Mouse (Mus musculus): ENCODE data around the gene Tex264. TPM values are rescaled to one million over a fixed set of nuclear protein-coding genes. Genes with fewer than 3 reads are reported as not detected.

The Tex264 gene
- polyA plus RNA-seq, 2 experiments: 56.8 to 63.9 TPM

DNA sequence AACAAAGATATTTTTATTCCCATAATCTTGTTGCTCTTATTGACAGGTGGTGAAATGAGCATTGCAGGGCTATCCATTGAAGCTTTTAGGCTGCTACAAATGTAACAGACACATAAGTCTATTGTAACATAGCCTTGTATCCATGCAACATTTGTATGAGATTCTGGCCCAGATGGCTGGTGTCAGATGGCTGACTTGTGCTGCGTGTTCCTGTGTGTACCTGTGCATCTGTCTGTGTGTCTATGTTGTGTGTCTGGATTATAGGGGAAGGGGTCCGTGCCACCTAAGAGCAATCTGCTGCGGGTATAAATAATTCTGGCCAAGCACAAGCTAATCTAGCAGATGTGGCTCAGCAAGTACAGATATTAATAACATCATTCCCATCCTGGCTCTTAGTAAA is 68.2 kb downstream of the Tex264 start:
- no peaks in the 10 kb centered on the region for H3K36me3 ChIP-seq (ENCODE audit: control insufficient read depth, insufficient read depth, low read length)
- H3K4me3 ChIP-seq (replicated peaks; ENCODE audit: low read length): no peak overlapping the region
- 81% methylated on average over 3 of the region's 3 CpGs for WGBS
- H3K4me1 ChIP-seq (ENCODE audit: control insufficient read depth, insufficient read depth, low read length): no peaks in the 10 kb centered on the region
- TF ChIP-seq POLR2A (IDR thresholded peaks at IDR 0.05; ENCODE audit: borderline replicate concordance, extremely low read depth, insufficient read depth, insufficient read length): no peak
- no peak overlapping the region for H3K27ac ChIP-seq (replicated peaks; ENCODE audit: low read depth, low read length)
- peaks cover 3% of the 10 kb centered on the region; the same call in 1 of the 2 replicates for H3K9me3 ChIP-seq (ENCODE audit: control insufficient read depth, low read length)
- no peak overlapping the region for H3K4me2 ChIP-seq (replicated peaks; ENCODE audit: low read depth, low read length, severe bottlenecking)
- DNase-seq (ENCODE audit: low spot score) (no peak), ATAC-seq (ENCODE audit: low FRiP score, low read depth) (no peak)
- H3K9ac ChIP-seq (ENCODE audit: low read depth, low read length, severe bottlenecking): no peak overlapping the region
- no peaks in the 10 kb centered on the region for H3K27me3 ChIP-seq (ENCODE audit: control insufficient read depth, insufficient read depth, low read length)

DNA sequence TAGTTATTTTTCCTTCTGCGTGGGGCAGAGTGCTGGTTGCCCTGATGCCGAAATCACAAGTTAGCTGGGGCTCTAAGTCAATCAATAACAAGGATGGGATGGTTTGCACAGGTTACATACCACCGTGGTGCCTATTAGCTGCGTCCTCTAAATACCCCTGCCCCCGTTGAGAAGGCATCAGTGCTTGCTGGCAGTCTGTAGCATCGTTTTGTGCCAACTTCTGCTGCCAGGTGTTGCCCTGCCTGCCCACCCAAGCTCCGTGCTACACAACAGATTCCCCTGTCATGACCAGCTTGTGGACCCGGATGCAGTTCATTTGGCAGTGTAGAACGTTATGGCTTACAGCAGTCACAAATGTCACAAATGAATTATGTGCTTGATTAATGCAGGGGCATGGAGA is 69.4 kb downstream of the Tex264 start:
- peaks cover 3% of the 10 kb centered on the region; the same call in 1 of the 2 replicates for H3K9me3 ChIP-seq (ENCODE audit: control insufficient read depth, low read length)
- no peak for TF ChIP-seq POLR2A (IDR thresholded peaks at IDR 0.05; ENCODE audit: borderline replicate concordance, extremely low read depth, insufficient read depth, insufficient read length)
- H3K27ac ChIP-seq (replicated peaks; ENCODE audit: low read depth, low read length): no peak overlapping the region
- DNase-seq (ENCODE audit: low spot score) (no peak), ATAC-seq (ENCODE audit: low FRiP score, low read depth) (no peak)
- H3K27me3 ChIP-seq (ENCODE audit: control insufficient read depth, insufficient read depth, low read length): no peaks in the 10 kb centered on the region
- H3K9ac ChIP-seq (ENCODE audit: low read depth, low read length, severe bottlenecking): no peak overlapping the region
- no peaks in the 10 kb centered on the region for H3K36me3 ChIP-seq (ENCODE audit: control insufficient read depth, insufficient read depth, low read length)
- H3K4me2 ChIP-seq (replicated peaks; ENCODE audit: low read depth, low read length, severe bottlenecking): no peak overlapping the region
- H3K4me1 ChIP-seq (ENCODE audit: control insufficient read depth, insufficient read depth, low read length): no peaks in the 10 kb centered on the region
- 80% methylated on average over 9 of the region's 9 CpGs for WGBS
- no peak overlapping the region for H3K4me3 ChIP-seq (replicated peaks; ENCODE audit: low read length)

DNA sequence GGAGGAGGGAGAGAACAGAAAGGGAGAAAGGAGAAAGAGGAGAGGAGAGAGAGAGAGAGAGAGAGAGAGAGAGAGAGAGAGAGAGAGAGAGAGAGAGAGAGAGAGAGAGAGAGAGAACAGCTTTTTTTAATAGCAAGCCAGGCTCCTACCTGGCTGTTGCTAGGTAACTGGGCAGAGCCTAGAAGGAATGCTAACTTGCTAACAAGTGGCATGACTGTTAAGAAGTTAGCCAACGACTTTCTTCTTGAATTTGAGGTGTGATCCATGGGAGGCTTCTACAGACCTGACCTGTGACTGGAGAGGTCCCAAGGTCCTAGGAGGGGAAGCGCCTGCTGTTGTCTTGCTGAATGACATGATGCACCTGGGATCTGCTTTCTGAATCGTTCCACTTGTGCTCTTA is 71.1 kb downstream of the Tex264 start:
- Histone ChIP-seq H3K4me2 (replicated peaks; ENCODE audit: low read depth, low read length, severe bottlenecking) (no peak overlapping the region), H3K27me3 (ENCODE audit: control insufficient read depth, insufficient read depth, low read length) (no peaks in the 10 kb centered on the region), H3K9me3 (ENCODE audit: control insufficient read depth, low read length) (0 out of 2 replicates have a peak, but pooled peaks cover 3% of the 10 kb centered on the region), H3K36me3 (ENCODE audit: control insufficient read depth, insufficient read depth, low read length) (no peaks in the 10 kb centered on the region), H3K4me1 (ENCODE audit: control insufficient read depth, insufficient read depth, low read length) (no peaks in the 10 kb centered on the region), H3K9ac (ENCODE audit: low read depth, low read length, severe bottlenecking) (no peak overlapping the region), H3K4me3 (replicated peaks; ENCODE audit: low read length) (no peak overlapping the region), H3K27ac (replicated peaks; ENCODE audit: low read depth, low read length) (no peak overlapping the region)
- ATAC-seq (ENCODE audit: low FRiP score, low read depth) (no peak), DNase-seq (ENCODE audit: low spot score) (no peak)
- no peak for TF ChIP-seq POLR2A (IDR thresholded peaks at IDR 0.05; ENCODE audit: borderline replicate concordance, extremely low read depth, insufficient read depth, insufficient read length)
- 54% methylated on average over 3 of the region's 3 CpGs for WGBS

DNA sequence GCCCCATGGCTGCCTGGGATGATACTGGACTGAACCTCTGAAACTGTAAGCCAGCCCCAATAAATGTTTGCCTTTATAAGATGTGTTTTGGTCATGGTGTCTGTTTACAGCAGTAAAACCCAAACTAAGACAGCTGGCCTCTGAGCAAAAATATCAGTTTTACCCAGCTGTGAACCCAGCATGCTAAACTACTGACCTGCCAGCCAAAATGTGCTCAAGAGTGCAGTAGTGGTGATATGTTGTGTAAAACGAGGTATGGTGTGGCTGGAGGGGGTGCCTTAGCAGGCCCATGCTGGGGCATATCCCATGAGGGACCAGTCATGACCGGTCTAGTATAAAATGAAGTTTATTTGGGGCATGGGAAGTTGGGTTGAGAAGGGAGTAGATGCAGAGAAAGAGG is 71.8 kb downstream of the Tex264 start:
- no peak for TF ChIP-seq POLR2A (IDR thresholded peaks at IDR 0.05; ENCODE audit: borderline replicate concordance, extremely low read depth, insufficient read depth, insufficient read length)
- DNase-seq (ENCODE audit: low spot score) (no peak), ATAC-seq (ENCODE audit: low FRiP score, low read depth) (no peak)
- Histone ChIP-seq H3K4me3 (replicated peaks; ENCODE audit: low read length) (no peak overlapping the region), H3K27ac (replicated peaks; ENCODE audit: low read depth, low read length) (no peak overlapping the region), H3K4me2 (replicated peaks; ENCODE audit: low read depth, low read length, severe bottlenecking) (no peak overlapping the region), H3K9me3 (ENCODE audit: control insufficient read depth, low read length) (no peaks in the 10 kb centered on the region), H3K9ac (ENCODE audit: low read depth, low read length, severe bottlenecking) (no peak overlapping the region), H3K4me1 (ENCODE audit: control insufficient read depth, insufficient read depth, low read length) (no peaks in the 10 kb centered on the region), H3K27me3 (ENCODE audit: control insufficient read depth, insufficient read depth, low read length) (no peaks in the 10 kb centered on the region), H3K36me3 (ENCODE audit: control insufficient read depth, insufficient read depth, low read length) (no peaks in the 10 kb centered on the region)
- 58% methylated on average over 2 of the region's 2 CpGs for WGBS

DNA sequence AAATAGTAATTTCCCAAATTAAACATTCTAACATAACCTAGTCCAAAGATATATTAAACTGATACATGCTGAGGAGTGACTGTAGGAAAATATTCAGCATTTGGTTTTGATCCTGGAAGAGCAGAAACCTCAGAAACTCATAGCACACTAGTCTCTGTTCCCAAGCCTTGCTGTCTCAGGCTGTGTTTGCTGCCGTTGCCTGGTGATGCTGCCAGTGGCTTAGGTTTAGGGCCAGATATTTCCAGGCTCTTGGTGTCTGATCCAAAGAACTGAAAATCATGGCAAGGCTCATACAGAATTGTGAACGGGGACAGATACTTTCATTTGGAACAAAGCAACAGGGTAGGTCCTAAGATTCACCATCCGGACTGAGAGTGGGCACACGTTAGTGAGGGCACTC is 75.0 kb downstream of the Tex264 start:
- no peak overlapping the region for H3K9ac ChIP-seq (ENCODE audit: low read depth, low read length, severe bottlenecking)
- no peak for DNase-seq (ENCODE audit: low spot score)
- ATAC-seq (ENCODE audit: low FRiP score, low read depth): no peak
- H3K9me3 ChIP-seq (ENCODE audit: control insufficient read depth, low read length): no peaks in the 10 kb centered on the region
- no peak for TF ChIP-seq POLR2A (IDR thresholded peaks at IDR 0.05; ENCODE audit: borderline replicate concordance, extremely low read depth, insufficient read depth, insufficient read length)
- H3K36me3 ChIP-seq (ENCODE audit: control insufficient read depth, insufficient read depth, low read length): no peaks in the 10 kb centered on the region
- H3K4me2 ChIP-seq (replicated peaks; ENCODE audit: low read depth, low read length, severe bottlenecking): no peak overlapping the region
- no peaks in the 10 kb centered on the region for H3K4me1 ChIP-seq (ENCODE audit: control insufficient read depth, insufficient read depth, low read length)
- no peak overlapping the region for H3K4me3 ChIP-seq (replicated peaks; ENCODE audit: low read length)
- no peak overlapping the region for H3K27ac ChIP-seq (replicated peaks; ENCODE audit: low read depth, low read length)
- WGBS: 86% methylated on average over 4 of the region's 4 CpGs
- no peaks in the 10 kb centered on the region for H3K27me3 ChIP-seq (ENCODE audit: control insufficient read depth, insufficient read depth, low read length)

Other genes with a start within 250 kb of the Tex264 start
- gene Acy1, start 247.6 kb downstream of the Tex264 start, polyA plus RNA-seq (2012; rRNA removed): 34.4 and 35.1 TPM in 2 replicates
- gene Acy1, start 247.6 kb downstream of the Tex264 start, polyA plus RNA-seq (2014; fragmentation: Nextera tagmentation; extraction: Ambion mirVana): 45.6 and 45.8 TPM in 2 replicates
- gene Abhd14b, start 238.5 kb downstream of the Tex264 start, polyA plus RNA-seq (2012; rRNA removed): 54.5 and 64.6 TPM in 2 replicates
- gene Abhd14b, start 238.5 kb downstream of the Tex264 start, polyA plus RNA-seq (2014; fragmentation: Nextera tagmentation; extraction: Ambion mirVana): 41.2 and 44.6 TPM in 2 replicates
- gene Abhd14a, start 238.2 kb downstream of the Tex264 start, polyA plus RNA-seq (2012; rRNA removed): 79.9 and 87.1 TPM in 2 replicates
- gene Abhd14a, start 238.2 kb downstream of the Tex264 start, polyA plus RNA-seq (2014; fragmentation: Nextera tagmentation; extraction: Ambion mirVana): 69.5 and 74.0 TPM in 2 replicates
- gene Pcbp4, start 232.6 kb downstream of the Tex264 start, polyA plus RNA-seq (2012; rRNA removed): 238 and 328 TPM in 2 replicates
- gene Pcbp4, start 232.6 kb downstream of the Tex264 start, polyA plus RNA-seq (2014; fragmentation: Nextera tagmentation; extraction: Ambion mirVana): 88.0 and 92.7 TPM in 2 replicates
- gene Gpr62, start 220.0 kb downstream of the Tex264 start, polyA plus RNA-seq (2012; rRNA removed): 0.47 and 0.70 TPM in 2 replicates
- 0.51 and 0.58 TPM in 2 replicates for gene Gpr62, start 220.0 kb downstream of the Tex264 start, polyA plus RNA-seq (2014; fragmentation: Nextera tagmentation; extraction: Ambion mirVana)
- 44.2 and 52.3 TPM in 2 replicates for gene Rrp9, start 210.0 kb downstream of the Tex264 start, polyA plus RNA-seq (2012; rRNA removed)
- gene Rrp9, start 210.0 kb downstream of the Tex264 start, polyA plus RNA-seq (2014; fragmentation: Nextera tagmentation; extraction: Ambion mirVana): 41.3 and 42.7 TPM in 2 replicates
- gene Parp3, start 209.0 kb downstream of the Tex264 start, polyA plus RNA-seq (2012; rRNA removed): 9.0 and 9.2 TPM in 2 replicates
- gene Parp3, start 209.0 kb downstream of the Tex264 start, polyA plus RNA-seq (2014; fragmentation: Nextera tagmentation; extraction: Ambion mirVana): 3.4 and 4.3 TPM in 2 replicates
- gene Iqcf1, start 186.0 kb downstream of the Tex264 start, polyA plus RNA-seq (2012; rRNA removed): not detected in 2 replicates
- gene Iqcf1, start 186.0 kb downstream of the Tex264 start, polyA plus RNA-seq (2014; fragmentation: Nextera tagmentation; extraction: Ambion mirVana): not detected in 2 replicates
- not detected in 2 replicates for gene Iqcf5, start 171.4 kb downstream of the Tex264 start, polyA plus RNA-seq (2012; rRNA removed)
- not detected in 2 replicates for gene Iqcf5, start 171.4 kb downstream of the Tex264 start, polyA plus RNA-seq (2014; fragmentation: Nextera tagmentation; extraction: Ambion mirVana)
- gene Iqcf3, start 124.3 kb downstream of the Tex264 start, polyA plus RNA-seq (2012; rRNA removed): not detected in 2 replicates
- not detected in 2 replicates for gene Iqcf3, start 124.3 kb downstream of the Tex264 start, polyA plus RNA-seq (2014; fragmentation: Nextera tagmentation; extraction: Ambion mirVana)
- gene Iqcf4, start 114.9 kb downstream of the Tex264 start, polyA plus RNA-seq (2012; rRNA removed): not detected in 2 replicates
- gene Iqcf4, start 114.9 kb downstream of the Tex264 start, polyA plus RNA-seq (2014; fragmentation: Nextera tagmentation; extraction: Ambion mirVana): not detected in 2 replicates
- gene Iqcf6, start 59.3 kb downstream of the Tex264 start, polyA plus RNA-seq (2012; rRNA removed): not detected in 2 replicates
- not detected in 2 replicates for gene Iqcf6, start 59.3 kb downstream of the Tex264 start, polyA plus RNA-seq (2014; fragmentation: Nextera tagmentation; extraction: Ambion mirVana)
- gene Grm2, start 29.8 kb downstream of the Tex264 start, polyA plus RNA-seq (2012; rRNA removed): 0.06 and 0.08 TPM in 2 replicates
- not detected in 2 replicates for gene Grm2, start 29.8 kb downstream of the Tex264 start, polyA plus RNA-seq (2014; fragmentation: Nextera tagmentation; extraction: Ambion mirVana)
- gene Rad54l2, start 103.3 kb upstream of the Tex264 start, polyA plus RNA-seq (2012; rRNA removed): 12.9 and 23.4 TPM in 2 replicates
- 4.3 and 4.7 TPM in 2 replicates for gene Rad54l2, start 103.3 kb upstream of the Tex264 start, polyA plus RNA-seq (2014; fragmentation: Nextera tagmentation; extraction: Ambion mirVana)
- 27.6 and 29.4 TPM in 2 replicates for gene Dcaf1, start 135.9 kb upstream of the Tex264 start, polyA plus RNA-seq (2012; rRNA removed)
- gene Dcaf1, start 135.9 kb upstream of the Tex264 start, polyA plus RNA-seq (2014; fragmentation: Nextera tagmentation; extraction: Ambion mirVana): 17.2 and 18.4 TPM in 2 replicates
- 18.8 and 20.4 TPM in 2 replicates for gene Rbm15b, start 201.5 kb upstream of the Tex264 start, polyA plus RNA-seq (2012; rRNA removed)
- 21.3 and 22.3 TPM in 2 replicates for gene Rbm15b, start 201.5 kb upstream of the Tex264 start, polyA plus RNA-seq (2014; fragmentation: Nextera tagmentation; extraction: Ambion mirVana)
- 79.7 and 110 TPM in 2 replicates for gene Manf, start 206.1 kb upstream of the Tex264 start, polyA plus RNA-seq (2012; rRNA removed)
- 230 and 268 TPM in 2 replicates for gene Manf, start 206.1 kb upstream of the Tex264 start, polyA plus RNA-seq (2014; fragmentation: Nextera tagmentation; extraction: Ambion mirVana)